Mouse (Mus musculus): Measurements from ENCODE around the gene Cutc.

GRCm38 (mm10) chr19:43776561-43776960 is 23.8 kb downstream of the Cutc start:
- TF ChIP-seq CTCF (IDR thresholded peaks at IDR 0.05; ENCODE audit: control insufficient read depth, insufficient read depth, insufficient replicate concordance, low read depth, low read length) (no peak), POLR2A (IDR thresholded peaks at IDR 0.05; ENCODE audit: control insufficient read depth, low read depth, low read length) (no peak)
